Mouse (Mus musculus): ENCODE measurements at regions not wholly inside any gene's neighbourhood (a gene's known extent, or its start where the extent isn't known, plus 50 kb on each side); places are given as distances from the start of the nearest gene placed in this dataset.
"Not testable (repeated sequence)": the region's sequence is repeated elsewhere in the genome, so short reads cannot be mapped to it uniquely, and the experiment has no call there.

DNA sequence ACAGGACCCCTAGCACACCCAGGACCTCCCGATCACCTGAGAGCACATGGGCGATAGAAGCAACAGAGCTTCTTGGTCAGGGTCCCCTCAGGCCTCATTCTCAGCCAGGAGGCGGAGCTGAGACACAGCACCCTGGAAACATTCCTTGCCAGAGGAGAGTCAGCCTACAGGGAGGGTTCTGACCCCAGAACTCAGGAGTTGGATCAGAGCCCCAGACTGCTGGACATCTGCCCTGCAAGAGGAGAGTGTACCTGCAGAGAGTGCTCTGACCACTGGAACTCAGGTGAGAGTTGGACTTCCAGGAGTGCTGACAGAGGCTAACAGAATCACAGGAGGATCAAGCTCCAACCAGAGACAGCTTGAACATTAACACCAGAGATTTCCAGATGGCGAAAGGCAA, 76.1 kb downstream of the Gpr85 start:
- DNase-seq (ENCODE audit: low read depth): not testable (repeated sequence)

- no peak for DNase-seq (ENCODE audit: low read depth)
Observed at GRCm38 (mm10) chr6:13759431-13759830, 80.3 kb downstream of the Gpr85 start.

GRCm38 (mm10) chr6:13758946-13759345, 80.8 kb downstream of the Gpr85 start:
- DNase-seq (ENCODE audit: low read depth): no peak

DNA sequence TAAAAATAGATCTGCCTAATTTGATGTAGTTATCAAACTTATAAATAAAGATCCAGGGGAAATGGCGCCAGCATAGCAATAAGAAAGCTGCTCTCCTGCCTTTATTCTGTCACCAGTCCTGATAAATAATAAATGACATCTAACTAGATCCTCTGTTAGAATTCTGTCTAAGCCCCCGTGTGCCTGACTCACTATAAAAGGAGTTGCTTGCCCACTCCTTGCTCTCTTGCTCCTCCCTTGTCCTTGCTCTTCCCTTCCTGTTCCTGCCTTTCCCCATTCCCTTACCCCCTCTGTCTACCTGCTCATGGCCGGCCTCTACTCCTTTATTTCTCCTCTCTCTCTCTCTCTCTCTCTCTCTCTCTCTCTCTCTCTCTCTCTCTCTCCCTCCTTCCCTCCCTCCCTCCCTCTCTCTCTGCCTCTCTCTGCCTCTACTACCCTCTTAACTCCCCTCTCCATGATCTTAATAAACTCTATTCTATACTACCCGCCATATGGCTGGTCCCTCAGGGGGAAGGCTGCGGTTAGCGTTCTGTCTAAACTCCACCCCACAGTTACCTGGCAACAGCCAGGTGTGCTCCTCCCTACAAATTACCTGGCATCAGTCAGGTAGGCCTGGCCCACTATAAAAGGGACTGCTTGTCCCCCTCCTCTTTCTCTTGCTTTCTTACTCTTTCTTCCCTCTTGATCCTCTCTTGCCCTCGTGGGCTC, 71.3 kb upstream of the Bmt2 start:
- no peak for DNase-seq (ENCODE audit: low read depth)

- DNase-seq (ENCODE audit: low read depth): no peak
Observed at GRCm38 (mm10) chr6:13747969-13748368, 70.2 kb upstream of the Bmt2 start.

DNA sequence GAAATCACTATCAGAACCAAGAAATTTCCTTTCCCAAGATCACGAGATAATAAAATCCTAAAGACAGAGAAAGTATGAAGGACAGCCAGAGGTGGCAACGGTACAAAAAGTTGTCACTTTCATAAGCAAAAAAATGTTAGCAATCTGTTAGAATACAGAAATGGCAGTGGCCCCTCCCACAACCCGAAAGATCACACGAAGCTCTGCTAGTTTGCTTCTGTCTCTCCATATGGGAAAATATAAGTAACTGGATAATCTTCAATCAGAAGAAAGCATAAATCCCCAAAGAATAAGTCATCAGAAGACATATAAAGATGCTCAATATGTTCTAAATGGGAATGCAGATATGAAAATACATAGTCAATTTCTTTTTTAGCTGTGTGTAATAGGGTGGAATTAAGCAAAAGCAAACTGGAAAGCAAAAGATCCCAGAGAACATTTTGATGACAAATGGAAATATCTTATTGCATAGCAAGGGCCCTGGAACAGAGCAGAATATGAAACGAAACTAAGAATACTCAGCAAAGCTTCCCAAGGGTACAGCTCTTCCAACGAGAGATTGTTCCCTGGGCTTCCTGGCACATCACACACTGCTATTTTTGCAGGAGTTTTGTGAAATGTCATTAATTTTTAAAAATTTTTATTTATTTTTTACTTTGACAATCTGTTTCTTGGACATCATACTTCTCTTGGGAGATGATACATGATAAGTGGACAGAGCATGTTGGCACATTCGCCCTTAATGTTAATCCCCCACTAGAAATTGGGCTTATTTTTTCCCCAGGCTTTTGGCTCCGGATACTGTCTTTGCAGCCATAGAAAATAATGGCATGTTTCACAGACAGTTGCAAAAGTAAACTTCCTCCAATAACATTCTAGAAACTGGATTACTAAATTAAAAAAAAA, 69.1 kb upstream of the Bmt2 start:
- peak; percentile 64 for DNase-seq (ENCODE audit: low read depth)
